Mouse (Mus musculus): Measurements from ENCODE around the gene Iltifb.
"Not testable (repeated sequence)": the region's sequence is repeated elsewhere in the genome, so short reads cannot be mapped to it uniquely, and the experiment has no call there.

Iltifb gene

DNA sequence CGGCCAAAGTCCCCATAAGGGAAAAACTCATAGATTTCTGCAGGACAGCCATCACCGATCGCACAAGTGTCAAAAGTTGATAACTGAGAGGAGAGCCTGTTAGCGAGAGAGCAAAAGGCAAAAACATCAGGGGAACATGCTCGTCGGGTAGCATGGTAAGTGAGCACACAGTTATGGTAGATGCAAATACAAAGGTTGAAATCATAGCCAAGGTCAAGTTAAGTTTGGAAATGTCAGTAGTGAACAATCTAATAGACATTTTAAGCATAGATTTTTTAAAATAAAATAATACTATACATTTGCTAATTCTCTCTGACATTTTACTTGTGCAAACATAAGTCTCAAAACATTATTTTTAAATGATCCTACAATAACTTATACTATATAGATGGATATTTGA is at the start of gene Iltifb:
TSS of gene Iltifb (minus strand) at position 101 of the 400 bp plus-strand sequence.
- no peak for DNase-seq (ENCODE audit: low spot score)

DNA sequence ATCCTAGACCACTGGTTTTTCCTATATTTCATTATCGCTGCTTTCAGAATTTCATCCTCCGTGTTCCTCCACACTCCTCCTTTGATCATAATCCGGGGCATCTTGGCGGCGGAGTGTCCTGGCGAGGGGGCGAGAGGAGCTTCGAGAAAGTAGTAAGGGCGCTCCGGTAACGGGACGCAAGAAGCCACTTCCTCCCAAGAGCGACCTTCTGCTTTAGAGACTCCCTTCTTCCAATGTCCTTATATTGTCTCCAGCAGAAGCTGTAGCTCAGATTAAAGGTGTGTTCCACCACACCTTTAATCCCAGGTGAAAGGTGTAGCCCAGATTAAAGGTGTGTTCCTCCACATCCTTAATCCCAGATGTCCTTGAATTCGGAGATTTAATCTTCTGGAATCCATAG is 48.3 kb upstream of the Iltifb start, which contains the start of gene Gm9046:
TSS of gene Gm9046 (minus strand) at position 101 of the 400 bp plus-strand sequence.
- DNase-seq (ENCODE audit: low spot score), result not testable (repeated sequence)

DNA sequence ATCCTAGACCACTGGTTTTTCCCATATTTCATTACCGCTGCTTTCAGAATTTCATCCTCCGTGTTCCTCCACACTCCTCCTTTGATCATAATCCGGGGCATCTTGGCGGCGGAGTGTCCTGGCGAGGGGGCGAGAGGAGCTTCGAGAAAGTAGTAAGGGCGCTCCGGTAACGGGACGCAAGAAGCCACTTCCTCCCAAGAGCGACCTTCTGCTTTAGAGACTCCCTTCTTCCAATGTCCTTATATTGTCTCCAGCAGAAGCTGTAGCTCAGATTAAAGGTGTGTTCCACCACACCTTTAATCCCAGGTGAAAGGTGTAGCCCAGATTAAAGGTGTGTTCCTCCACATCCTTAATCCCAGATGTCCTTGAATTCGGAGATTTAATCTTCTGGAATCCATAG is 42.9 kb upstream of the Iltifb start, which contains the start of gene Gm9045:
TSS of gene Gm9045 (minus strand) at position 101 of the 400 bp plus-strand sequence.
- DNase-seq (ENCODE audit: low spot score), result not testable (repeated sequence)

DNA sequence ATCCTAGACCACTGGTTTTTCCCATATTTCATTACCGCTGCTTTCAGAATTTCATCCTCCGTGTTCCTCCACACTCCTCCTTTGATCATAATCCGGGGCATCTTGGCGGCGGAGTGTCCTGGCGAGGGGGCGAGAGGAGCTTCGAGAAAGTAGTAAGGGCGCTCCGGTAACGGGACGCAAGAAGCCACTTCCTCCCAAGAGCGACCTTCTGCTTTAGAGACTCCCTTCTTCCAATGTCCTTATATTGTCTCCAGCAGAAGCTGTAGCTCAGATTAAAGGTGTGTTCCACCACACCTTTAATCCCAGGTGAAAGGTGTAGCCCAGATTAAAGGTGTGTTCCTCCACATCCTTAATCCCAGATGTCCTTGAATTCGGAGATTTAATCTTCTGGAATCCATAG is 37.5 kb upstream of the Iltifb start, which contains the start of gene Gm9044:
TSS of gene Gm9044 (minus strand) at position 101 of the 400 bp plus-strand sequence.
- DNase-seq (ENCODE audit: low spot score), result not testable (repeated sequence)

DNA sequence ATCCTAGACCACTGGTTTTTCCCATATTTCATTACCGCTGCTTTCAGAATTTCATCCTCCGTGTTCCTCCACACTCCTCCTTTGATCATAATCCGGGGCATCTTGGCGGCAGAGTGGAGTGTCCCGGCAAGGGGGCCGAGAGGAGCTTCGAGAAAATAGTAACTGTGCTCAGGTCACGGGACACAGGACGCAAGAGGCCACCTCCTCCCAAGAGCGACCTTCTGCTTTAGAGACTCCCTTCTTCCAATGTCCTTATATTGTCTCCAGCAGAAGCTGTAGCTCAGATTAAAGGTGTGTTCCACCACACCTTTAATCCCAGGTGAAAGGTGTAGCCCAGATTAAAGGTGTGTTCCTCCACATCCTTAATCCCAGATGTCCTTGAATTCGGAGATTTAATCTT is 32.0 kb upstream of the Iltifb start, which contains the start of gene Gm9040:
TSS of gene Gm9040 (minus strand) at position 101 of the 400 bp plus-strand sequence.
- DNase-seq (ENCODE audit: low spot score), result not testable (repeated sequence)

DNA sequence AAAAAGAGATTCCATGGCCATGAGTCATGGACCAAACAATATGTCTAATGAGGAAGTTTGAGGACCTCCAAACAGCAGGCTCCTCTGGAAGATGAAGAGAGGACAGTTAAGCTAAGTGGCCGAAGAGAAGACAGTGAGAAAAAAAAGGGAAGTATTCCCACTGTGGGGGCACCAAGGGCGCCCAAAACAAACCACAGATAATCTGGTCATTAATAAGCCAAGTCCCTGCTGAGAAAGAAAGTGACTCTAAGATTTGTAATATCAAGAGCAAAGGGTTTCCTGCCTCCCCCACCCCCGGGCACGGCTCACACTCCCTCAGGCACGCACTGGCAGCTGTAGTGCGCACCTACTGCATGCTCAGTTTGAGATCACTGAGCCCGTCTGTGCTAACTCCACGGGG is 24.2 kb upstream of the Iltifb start:
- no peak for DNase-seq (ENCODE audit: low spot score)

DNA sequence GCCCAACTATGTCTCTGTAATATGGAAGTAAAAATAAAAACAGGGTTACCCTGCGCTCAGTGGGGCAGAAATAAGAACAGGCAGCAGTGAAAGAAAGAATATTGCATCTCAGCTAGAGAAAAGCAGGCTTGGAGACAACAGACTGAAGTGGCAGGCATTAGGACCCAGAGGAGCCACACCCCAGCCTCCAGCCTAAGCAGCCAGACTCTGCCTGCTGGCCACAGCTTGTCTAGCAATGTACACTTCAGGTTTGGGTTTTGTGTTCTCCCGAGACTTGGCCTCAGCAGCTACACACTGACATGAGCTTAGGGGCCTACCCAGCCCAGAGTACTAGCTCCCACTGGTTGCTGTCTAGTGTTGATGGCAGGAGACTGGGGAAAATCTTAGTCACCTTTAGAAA is 7.3 kb upstream of the Iltifb start:
- DNase-seq (ENCODE audit: low spot score), result not testable (repeated sequence)

DNA sequence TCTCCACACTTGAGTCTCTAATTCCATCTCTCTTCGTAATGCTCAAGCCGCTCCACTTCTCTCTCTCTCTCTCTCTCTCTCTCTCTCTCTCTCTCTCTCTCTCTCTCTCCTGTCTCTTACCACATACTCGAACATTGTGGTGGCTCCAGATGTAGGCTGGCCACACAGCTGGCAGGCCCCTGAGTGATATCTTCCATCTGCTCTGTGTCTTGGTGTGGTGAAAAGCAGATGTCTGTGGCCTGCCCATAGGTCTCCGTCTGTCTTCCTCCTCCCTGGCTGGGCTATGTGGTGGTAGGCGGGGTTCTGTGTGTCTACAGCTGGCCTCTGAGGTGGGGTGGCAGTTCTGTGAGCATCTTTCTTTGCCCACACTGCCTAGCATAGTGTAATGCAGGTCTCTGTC is 11.8 kb downstream of the Iltifb start:
- DNase-seq (ENCODE audit: low spot score), result not testable (repeated sequence)

DNA sequence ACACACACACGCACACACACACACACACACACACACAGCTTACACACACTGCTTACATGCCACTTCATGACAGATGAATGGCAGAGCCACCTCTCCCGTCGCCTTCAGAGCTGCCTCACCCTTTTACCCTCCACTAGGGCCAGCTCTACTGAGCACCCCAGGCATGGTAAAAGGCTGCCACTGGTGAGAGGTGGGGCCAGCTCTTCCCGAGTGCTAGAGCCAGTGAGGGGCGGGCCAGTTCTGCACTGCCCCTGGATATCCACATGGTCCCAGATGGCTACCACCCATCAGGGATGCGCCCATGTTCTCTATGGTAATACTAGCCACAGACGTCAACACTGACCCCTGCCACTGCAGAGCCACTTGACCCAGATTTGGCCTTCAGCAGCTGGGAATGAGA is 12.3 kb downstream of the Iltifb start:
- not testable (repeated sequence) for DNase-seq (ENCODE audit: low spot score)

DNA sequence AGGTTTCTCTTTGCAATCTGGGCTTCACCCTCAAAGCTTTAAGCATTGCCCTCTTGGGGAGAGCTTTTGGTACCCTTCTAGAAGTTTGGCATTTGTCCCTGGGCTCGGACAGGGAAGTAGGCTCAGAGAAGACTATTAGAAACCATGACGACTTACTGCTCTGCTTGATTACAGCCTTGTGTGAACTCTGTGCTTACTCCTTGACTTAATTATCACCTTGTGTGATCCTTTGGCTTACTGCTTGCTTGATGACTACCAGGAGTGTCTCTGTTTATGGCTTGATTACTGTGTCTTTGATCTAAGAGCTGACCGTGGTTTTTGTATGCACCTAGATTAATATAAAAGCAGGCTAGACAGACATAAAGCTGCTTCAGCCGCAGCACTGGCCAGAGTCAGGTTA is 16.8 kb downstream of the Iltifb start:
- not testable (repeated sequence) for DNase-seq (ENCODE audit: low spot score)

DNA sequence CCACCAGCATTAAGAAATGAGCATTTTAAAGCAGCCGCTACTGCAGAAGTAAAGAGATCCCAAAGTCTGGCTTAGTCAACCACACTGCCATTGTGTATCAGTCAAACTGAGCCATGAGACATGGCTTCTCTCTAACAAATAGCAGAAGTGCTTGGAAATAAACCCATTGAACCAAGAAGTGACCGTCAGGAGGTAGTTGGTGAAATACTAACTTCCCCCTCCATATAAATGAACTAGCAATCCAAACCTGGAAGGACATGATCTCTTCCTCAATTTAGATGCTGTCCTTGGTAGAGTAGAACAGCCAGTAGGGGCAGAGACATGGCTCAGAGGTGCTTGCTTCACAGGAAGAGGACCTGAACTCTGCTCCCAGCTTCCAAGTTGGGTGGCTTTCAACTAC is 23.4 kb downstream of the Iltifb start:
- not testable (repeated sequence) for DNase-seq (ENCODE audit: low spot score)

DNA sequence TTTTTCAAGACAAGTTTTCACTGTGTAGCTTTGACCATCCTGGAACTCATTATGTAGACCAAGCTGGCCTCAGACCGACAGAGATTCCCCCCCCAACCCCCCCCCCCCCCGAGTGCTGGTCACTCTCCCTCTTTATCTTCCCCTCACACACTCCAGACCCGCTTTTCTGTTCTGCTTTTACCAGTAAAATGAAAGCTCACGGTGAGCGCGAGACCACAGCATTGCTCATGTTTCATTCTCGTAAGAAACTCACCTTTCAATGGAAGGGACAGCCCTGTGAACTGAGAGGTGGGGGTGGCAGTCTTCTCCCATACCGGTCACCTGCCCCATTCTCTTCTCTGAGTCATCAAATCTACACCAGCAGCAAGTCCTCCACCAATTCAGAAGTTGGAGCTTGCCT is 26.0 kb downstream of the Iltifb start:
- DNase-seq (ENCODE audit: low spot score), result not testable (repeated sequence)

DNA sequence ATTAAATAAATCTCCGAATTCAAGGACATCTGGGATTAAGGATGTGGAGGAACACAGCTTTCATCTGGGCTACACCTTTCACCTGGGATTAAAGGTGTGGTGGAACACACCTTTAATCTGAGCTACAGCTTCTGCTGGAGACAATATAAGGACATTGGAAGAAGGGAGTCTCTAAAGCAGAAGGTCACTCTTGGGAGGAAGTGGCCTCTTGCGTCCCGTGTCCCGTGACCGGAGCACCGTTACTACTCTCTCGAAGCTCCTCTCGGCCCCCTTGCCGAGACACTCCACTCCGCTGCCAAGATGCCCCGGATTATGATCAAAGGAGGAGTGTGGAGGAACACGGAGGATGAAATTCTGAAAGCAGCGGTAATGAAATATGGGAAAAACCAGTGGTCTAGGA is 36.5 kb downstream of the Iltifb start, which contains the start of gene Gm32802:
TSS of gene Gm32802 (plus strand) at position 301 of the 400 bp plus-strand sequence.
- not testable (repeated sequence) for DNase-seq (ENCODE audit: low spot score)

DNA sequence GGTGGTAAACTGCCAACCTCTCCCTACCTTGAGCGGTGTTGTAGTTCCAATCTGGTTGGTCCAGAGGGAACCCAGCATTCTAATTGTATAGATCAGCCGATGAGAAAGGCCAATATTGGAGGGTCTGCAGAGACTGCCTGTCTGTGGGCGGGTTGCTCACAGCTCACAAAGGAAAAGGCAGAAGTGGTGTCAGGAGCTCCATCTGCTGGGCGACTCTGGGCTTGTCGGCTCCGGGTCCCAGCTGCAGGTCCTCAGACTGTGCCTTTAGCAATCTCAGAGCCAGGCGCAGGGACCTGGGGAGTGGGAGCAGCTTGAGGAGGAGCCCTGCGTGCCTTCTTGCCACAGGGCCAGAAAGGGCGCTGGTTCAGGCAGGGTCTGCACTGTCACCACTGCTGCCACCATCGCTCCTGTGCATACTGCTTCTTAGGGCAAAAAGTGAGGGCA is 44.0 kb downstream of the Iltifb start:
- peak; percentile 64 for DNase-seq (ENCODE audit: low spot score)

DNA sequence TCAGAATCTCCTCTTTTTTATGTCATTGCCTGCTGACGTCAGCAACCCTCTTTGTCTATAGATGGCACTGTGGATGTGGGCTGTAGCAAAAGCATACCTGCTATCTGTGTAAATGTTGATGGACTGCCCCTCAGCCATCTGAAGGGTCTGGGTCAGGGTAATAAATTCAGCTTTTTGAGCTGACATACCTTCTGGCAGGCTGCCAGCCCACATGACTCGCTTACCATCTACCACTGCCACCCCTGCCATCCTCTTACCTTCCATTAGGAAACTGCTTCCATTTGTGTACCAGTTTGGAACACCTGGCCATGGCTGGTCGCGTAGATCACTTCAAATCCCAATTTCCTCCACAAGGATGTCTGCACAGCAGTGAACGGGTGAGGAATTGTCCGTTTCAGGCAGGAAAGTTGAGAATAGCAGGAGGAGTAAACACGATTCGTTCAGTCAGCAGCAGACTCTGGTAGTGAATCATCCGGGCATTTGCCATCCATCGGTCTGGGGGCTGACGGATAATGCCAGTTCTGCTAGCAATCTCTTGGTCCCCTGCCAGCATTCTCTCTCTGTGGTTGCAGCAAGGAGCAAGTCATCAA is 45.7 kb downstream of the Iltifb start:
- DNase-seq (ENCODE audit: low spot score), result peak; percentile 42

DNA sequence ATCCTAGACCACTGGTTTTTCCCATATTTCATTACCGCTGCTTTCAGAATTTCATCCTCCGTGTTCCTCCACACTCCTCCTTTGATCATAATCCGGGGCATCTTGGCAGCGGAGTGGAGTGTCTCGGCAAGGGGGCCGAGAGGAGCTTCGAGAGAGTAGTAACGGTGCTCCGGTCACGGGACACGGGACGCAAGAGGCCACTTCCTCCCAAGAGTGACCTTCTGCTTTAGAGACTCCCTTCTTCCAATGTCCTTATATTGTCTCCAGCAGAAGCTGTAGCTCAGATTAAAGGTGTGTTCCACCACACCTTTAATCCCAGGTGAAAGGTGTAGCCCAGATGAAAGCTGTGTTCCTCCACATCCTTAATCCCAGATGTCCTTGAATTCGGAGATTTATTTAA is 54.2 kb downstream of the Iltifb start, which contains the start of gene Gm32717:
TSS of gene Gm32717 (minus strand) at position 101 of the 400 bp plus-strand sequence.
- DNase-seq (ENCODE audit: low spot score), result not testable (repeated sequence)

Data from testis, postnatal 10 days (tissue).